Mouse (Mus musculus): Measurements from ENCODE around the gene Adam12.

The Adam12 gene

DNA sequence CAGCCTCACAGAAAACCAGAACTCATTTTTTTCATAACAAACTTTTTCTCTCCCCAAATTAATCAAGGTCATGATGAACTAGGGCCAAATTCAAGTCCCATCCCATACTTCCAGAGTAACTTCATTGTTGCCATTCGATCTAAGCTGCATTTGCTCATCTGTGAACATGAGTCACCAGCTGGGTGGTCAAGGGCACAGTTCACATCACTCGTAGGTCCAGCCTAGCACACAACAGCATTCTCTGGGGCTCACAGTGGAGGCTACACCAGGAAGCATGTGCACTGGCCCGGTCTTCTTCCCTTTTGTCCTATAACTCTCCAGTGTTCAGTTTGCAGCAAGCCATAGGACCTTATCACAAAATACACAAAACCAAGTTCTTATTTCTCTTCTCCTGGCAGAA is 84.4 kb downstream of the Adam12 start:
- no peak for DNase-seq

DNA sequence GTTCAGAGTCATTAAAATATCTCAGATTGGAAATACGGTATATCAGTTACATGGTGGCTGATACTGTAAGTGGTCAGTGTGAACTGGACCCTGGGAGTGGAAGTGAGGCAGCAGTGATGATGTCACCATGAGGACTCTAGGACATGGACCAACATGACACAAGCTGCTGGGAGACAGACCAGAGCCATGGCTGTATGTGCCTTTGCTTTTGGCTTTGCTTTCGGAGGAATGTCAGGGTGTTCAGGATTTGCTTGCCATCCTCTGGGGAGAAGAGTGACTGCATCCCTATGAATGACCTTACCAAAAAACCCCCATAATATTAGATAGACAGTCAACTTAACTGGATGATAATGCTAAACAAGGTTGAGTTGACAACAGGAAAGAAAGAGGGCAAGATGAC is 85.1 kb downstream of the Adam12 start:
- no peak for DNase-seq

DNA sequence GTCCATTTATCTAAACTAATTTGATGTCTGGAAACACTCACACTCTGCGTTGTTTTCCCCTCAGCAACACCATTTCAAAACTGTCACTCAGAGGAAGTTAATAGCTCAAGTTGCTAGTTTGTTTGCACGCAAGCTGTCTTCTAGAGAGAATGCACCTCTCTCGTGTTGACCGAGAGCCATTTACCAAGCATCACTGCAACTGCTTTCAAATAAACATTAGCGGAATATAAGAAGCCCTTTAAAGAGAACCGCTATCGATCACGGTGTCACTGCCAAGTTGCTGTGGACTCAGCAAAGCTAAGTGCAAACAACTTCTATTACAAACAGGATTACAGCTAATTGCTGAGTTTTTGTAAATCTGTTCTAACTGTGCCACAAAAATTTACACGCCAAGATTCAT is 87.8 kb downstream of the Adam12 start:
- no peak for DNase-seq

DNA sequence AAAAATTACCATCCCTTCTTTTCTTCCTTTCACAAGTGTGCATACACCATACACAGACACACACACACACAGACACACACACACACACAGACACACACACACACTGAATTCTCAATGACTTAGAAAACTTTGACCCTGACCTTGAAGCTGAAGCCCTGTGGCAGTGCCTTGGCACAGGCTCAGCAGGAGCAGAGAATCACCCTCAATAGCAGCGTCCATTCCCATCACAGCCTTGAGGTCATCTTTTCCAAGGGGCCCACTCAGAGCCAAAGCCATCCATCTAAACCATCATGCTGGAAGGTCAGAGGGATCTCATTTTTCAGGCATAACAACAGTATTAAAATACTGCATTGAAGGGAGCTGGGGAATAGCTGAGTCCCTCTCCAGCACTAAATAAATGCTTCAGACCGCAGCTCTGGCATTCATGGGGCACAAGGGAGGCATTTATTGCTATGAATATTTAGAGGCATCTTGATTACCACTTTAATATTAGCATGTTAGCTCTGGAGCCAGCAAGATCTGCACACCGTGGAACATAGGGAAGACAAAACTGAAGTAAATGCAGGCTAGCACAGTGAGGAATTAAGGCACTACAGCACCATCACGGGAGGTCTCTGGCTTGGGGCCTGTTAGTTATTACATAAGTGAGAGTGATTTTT is 92.5 kb downstream of the Adam12 start:
- no peak for DNase-seq

DNA sequence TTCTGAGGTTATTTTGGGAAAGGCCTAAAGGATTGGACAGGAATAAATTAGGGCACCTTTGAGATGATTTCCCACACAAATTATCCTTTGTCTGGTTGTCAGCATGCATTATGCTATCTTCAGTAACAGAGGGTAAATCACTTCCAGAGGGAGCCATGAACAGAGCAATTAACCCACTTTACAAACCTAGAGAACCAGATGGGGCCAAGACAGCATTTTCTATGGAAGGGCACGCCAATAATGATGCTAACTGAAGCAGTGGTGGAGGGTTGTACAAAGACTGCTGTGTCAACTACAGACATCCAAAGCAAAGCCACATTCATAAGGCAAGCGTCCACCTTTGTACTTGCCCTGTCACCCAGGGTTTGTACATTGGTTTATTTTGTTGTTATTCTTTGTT is 99.6 kb downstream of the Adam12 start:
- DNase-seq: no peak

DNA sequence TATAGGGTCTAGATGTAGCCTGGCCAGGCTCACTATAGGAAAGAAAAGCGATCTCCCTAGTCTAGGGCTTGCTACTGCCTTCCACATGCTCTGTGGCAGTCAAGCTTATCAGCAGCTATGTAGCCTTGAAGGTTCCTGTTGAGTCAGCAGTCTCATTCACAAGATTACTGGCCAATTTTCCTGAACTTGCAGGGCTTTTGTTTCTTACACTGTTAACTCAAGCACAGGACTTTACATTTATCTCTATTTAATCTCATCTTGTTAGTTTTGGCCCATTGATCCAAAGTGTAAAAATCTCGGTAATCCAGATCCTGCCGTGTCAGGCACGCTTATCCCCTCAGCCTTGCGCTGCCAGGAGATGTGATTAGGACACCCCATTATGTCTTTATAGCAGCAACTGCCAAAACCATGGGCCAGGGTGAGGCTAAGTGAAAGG is 103.8 kb downstream of the Adam12 start:
- DNase-seq: no peak

DNA sequence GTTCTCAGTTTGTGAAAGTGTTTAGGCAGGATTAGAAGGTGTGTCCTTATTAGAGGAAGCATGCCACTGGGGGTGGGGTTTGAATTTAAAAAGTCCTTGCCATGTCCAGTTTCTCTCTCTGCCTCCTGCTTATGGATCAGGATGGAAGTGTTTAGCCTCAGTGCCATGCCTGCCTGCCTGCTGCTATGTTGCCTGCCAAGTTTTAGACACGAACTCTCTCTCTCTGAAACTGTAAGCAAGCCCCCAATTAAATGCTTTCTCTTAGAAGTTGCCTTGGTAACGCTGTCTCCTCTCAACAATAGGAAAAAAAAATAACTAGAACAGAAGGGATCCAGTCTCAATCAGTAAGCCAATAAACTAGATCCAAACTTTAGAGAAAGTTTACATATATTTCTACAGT is 110.5 kb downstream of the Adam12 start:
- no peak for DNase-seq

DNA sequence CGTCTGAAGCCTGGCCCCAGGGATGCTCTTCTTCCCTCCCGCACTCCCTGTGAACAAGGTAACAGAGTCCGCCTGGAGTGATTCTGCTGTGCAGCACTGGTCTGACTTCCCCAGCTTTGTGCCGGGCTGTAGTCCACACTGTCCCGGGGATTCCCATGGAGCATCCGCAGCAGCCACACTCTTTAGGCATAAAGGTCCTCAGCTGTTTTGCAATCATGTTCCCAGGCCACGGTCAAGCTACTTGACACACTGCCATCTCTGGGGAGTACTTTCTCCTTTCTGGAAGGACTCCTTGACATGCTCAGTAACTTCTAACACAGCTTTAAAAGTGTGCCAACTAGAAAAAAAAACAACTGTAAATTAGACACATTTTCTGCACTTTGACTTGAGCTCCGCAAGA is 116.5 kb downstream of the Adam12 start:
- DNase-seq: peak; percentile 54

DNA sequence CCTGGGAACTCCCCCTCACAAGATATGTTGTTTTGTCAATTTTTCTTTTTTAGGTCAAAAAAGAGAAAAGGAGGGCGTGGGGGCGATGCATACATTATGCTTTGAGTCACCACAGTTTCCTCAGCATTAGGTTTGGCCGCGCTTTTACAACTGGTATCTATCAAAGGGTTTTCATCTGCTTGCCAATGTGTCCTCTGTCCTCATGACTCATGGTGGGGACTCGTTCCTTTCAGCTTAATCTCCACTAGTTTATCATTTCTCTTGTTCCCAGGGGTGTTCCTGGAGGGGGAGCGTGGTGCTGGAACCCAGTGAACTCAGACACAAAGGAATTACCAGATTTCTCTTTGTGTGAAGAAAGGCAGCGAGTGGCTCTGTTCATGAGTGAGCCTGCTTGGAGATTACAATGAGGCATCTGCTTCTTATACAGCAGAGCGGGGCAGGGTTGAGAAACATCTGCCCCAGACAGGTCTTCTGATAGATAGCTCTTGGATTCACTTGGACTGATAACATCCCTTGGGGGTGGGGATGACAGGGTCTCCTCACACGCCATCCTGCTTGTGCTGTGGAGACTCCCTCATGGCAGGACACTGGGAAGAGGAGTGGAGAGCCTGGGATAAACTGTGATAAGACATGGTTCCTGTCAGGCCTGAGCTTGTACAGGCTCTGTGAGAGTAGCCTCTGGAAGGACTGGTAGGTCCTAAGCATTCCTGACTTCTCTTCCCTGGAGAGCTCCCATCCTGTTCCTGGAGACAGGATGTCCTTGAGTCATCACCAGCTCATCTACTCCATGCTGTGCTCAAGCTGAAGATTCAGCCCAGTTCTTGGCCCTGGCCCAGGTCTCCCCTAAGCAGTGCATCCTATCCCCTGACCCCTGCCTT is 117.4 kb downstream of the Adam12 start:
- no peak for DNase-seq

DNA sequence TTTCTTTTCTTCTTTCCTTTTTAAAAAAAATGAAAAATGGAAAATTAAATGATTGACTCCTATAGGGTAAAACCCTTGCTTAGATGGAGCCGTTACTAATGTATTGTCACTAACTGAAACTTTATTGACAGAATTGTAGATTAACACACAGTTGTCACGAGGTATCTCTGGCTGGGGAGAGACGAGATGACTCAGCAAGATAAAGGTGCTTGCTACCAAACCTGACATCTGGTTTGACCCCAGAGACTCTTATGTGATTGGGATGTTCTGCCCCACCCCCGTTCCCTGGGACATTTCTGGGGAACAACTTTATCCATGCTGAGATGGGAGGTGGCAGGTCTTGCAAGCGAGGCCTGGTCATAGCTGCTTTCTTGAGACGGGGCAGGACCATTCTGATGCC is 118.1 kb downstream of the Adam12 start:
- no peak for DNase-seq

DNA sequence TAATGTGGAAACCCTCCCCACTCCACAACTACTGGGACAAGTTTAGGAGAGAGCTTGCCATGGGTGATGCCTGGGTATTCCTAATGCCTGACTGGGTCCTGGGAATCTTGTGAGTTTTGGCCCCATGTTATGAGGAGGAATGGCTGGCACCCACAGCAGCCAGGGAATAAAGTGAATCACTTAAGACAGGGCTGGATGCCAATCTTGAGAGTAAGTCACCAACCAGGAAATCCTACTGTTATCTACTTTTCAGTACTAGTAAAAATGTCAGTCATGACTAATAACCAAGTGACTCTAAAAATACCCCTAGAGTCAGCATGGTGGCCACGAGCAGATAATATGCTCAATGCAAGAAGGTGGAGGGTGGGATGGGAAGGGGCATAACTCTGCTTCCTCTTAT is 121.8 kb downstream of the Adam12 start:
- DNase-seq: no peak

DNA sequence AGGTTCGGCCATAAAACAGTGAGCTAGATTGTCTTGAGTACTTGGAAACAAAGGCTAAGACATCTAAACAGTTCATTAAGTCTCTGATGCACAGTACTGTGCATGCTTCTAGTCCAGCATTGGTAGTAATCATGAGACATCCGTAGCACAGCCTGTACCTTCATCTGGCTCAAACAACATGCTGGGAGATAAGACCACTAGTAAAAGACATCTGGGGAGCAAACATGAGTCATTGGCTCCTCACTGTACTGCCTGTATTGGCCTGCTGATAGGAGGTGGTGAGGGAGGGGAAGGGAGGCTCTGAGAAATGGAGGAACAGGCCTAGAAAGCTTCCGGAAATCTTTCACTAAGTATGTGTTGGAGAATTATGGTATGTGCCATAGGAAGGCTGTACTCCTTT is 124.1 kb downstream of the Adam12 start:
- DNase-seq: no peak

DNA sequence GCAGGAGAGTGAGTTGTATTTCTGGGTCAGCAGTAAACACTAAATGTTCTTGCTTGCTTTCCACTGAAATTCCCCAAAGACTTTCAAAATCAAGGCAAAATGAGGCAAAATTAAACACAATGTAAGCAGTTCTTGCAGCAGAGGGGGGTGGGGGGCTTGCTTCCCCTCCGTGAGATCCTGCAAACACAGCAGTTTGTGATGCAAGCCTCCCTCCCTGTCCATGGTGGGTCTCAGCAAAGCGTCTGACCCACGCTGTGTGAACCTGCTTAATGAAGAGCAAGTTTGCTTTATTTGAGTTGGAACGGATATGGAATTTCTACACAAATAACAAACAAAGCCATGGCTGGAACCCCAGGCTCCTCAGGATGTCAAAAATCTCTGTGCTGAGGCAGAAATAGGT is 132.9 kb downstream of the Adam12 start:
- DNase-seq: no peak

DNA sequence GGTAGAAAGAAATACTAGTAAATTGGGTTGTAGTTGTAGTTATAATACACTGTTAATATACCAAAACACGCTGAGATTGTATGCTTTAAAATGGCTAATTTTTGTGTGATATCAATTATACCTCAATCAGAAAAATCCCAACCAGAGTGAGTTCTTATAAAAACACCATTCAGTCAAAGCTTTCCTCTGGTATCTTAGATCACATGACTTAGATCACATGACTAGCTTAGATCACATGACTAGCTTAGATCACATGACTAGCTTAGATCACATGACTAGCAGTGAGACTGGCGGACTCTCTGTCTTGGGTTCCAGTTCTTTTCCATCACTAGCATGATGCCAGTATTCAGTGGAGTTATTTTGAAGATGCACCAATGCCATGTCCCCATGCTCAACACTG is 134.1 kb downstream of the Adam12 start:
- no peak for DNase-seq

DNA sequence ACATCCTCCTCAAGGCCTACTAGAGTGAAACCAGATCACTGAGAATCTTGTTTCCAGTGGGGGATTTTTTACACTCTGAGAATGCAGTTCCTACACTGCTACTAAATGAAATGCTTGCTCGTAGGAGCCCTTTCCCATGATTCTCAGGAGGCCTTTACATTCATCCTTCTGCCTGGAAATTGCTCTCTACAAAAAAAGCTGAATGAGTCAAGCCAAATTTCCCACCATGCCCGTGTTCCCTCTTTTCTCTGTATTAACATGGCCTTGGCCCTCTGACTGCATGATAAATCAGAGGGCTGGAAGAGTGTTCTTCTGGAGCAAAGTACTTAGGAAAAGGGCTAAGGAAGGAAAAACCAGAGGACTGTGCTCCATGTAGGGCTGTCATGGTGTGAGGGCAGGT is 138.1 kb downstream of the Adam12 start:
- no peak for DNase-seq

DNA sequence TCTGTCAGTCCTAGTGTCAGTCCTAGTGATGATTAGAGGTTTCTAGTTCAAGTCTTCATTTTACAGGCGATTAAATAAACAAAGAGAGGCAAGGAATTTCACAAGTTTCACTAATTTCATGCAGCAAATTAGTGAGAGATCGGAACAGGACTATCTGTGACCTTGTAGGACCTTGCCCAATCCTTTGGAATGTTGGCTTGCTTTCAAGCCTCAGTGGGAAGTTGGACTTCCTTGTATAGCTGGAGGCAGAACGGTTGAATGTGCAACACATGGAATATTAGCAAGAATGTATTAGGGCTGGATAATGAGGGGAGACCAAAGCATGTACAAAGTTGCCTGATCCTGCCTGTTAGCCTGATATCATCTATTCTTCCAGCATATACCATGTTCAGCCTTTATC is 141.2 kb downstream of the Adam12 start:
- peak; percentile 47 for DNase-seq

DNA sequence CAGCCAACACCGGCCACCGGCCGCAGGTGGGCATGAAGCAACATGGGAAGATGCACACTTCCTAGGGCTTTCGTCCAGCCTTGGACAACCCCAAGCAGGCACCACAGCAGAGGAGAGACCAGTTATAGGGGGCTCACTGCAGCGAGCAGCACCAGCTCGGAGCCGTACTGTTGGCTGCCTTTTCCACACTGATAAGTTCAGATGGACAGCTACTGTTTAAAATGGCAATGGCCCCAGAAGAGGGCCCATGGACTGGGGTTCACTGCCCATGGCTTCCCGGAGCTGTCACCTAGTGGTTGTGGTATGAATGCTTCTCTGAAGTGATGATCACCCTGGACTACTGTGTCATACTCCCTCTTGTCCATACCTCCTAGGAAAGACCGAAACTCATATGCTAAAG is 141.7 kb downstream of the Adam12 start:
- DNase-seq: no peak

DNA sequence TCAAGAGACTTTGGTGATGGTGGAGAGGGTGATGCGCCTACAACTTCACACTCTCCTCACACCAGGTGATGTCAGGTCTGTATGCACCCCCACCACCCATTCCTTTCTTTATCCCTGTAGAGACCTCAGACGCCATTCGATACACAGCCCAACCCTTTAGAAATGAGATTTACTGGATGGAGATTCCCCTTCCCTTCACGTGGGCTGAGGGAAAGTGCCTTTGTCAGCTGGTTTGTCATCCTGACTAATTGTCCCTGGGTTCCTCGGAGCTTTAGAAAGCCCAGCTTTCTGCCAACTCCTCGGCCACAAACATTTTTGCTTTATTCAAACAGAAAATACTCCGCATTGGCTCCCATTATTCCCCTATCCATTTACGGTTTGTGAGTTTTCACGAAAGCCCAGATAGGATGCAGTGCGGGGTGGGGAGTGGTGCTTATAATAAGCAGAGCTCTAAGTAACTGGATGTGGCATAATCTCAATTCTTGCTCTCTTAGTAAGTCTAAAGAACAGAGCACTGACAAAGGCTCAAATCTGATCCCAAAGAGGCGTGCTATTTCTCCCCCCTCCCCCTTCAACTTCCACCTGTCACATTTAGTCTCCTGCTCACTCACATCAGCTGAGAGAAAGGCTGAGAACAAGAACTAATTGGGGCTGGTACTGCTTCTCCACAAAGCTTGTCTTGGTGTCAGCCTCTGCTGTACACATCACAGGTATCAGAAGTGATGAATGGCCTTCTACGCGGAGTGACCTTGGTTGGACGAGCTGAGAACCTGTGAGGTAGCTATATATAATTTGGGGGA is 143.2 kb downstream of the Adam12 start:
- DNase-seq: no peak

DNA sequence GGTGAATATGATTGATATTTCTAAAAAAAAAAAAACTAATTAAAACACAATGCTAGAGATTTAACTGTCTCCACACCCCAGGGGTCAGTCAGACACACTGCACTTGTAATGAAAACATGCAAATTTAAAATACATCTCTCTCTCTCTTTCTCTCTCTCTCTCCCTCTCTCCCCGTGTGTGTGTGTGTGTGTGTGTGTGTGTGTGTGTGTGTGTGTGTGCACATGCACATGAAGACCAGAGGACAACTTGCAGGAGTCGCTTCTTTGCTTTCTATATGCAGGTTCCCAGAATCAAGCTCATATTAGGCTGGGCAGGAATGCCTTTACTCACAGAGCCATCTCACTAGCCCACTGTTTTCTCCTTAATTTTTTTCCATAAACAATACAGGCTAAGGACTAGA is 146.6 kb downstream of the Adam12 start:
- DNase-seq: no peak

DNA sequence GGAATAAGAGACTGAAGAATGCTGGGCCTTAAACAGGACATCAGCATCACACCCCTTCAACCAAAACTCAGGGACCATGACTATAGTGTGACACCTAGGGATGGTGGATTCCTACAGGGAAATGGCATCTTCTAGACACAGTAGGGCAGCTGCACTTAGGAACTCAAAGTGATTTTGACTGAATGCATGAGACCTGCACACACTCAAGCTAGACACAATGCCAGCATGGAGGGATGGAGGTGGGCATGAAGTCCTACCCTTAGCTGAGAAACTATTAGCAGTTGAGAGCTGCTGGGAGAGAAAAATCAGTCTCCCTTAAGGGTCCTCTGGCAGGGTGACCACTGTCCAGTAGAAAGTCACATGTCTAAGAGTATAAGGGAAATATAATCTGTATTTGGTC is 147.0 kb downstream of the Adam12 start:
- no peak for DNase-seq

DNA sequence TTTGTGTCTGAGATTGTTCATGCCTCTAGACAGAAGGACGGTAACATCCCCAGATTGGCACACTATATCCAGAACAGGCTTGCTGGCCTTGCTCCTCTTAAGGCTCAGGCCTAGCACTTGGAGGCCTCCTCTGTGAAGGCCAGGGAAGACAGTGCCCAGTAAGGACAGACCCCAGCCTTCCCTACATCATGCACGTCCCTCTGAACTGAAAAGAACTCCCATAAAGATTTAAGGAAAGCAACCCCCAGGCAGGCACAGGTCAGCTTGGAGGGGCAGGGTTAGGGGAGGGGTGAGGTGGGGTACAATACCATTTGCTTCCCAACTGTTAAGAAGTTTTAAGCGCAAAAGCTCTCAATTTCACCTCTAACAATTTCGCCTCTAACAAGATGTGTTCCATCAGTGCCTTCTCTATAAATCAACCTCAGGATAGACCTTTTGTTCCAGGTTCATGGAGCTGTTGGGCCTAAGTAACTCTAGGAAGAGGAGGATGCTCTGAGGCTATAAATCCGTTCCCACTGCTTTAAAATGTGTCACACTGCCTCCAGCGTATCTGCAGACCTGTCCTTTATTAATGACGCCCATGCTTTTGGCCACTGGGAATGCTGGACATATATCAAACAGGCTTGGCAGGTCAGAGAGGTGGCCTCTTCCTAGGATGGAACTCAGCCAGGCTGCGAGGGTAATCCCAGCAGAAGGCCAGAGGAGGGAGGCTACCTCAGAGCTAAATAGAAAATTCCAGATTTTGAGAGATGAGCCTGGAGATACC is 150.5 kb downstream of the Adam12 start:
- no peak for DNase-seq

DNA sequence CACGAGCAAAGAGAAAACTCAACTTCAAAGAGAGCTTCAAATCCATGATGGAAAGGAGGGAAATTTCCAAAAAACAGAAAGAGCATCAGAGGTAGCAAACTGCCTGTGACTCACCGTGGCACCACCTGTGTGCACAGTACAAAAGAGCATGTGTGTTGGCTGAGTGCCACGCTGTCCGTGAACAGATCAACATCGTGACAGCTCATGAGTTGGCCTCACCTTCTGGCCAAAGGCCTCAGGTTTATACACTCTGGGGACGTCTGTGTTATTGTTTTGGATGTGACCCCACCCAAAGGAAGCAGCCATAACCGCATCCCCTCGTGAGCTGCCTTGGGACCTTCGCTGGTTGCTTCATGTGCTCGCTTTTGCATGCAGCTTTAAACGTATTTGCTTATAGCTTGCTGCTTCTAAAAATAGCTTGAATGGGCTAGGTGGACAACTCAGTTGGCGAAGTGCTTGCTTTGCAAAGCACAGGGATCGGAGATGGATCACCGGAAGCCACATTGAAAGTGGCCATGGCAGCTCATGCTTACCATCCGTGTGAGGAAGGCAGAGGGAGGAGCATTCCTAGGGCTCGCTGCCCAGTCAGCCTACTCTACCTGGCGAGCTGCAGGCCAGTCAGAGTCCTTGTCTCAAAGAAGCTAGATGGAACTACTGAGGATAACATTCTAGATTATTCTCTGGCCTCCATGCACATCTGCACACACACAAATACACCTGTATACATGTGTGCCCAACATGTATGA is 151.8 kb downstream of the Adam12 start:
- peak; percentile 35 for DNase-seq
